Mouse (Mus musculus): ENCODE measurements around the gene Zdbf2.
A peak's percentile ranks its signal among the peaks of the same experiment; 100 is the strongest.

Zdbf2 gene

DNA sequence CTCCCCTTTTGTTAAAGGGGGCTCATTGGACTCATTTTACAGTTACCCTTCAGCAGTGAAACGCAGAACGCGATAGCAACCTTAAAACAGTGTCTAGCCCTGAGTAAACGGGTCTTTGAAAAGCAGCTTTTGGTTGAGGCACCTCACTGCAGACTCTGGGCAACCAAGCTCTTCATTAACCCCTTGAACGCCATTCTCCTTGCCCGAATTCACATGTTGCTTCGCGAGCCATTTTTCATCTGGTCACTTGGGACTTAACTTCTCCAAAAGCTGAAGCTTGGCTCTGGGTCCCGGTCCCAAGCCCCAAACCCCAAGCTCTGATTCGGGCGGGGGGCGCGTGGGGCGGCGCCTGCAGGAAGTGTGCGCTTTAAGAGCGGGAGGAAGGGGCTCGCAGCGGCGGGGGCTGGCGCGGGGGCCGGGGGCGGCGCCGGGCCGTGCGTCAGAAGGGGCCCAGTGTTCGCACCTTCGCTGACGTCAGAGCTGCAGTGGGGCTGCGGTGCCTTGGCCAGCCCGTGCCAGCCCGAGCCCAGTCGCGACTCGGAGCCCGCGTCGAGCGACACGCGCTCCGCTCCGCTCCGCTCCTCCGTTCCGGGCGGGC lies at the start of gene Zdbf2:
Zdbf2 (plus strand) TSS at position 525 of the 598 bp plus-strand sequence.
- DNase-seq (ENCODE audit: low read depth, low spot score) = peak; percentile 7

DNA sequence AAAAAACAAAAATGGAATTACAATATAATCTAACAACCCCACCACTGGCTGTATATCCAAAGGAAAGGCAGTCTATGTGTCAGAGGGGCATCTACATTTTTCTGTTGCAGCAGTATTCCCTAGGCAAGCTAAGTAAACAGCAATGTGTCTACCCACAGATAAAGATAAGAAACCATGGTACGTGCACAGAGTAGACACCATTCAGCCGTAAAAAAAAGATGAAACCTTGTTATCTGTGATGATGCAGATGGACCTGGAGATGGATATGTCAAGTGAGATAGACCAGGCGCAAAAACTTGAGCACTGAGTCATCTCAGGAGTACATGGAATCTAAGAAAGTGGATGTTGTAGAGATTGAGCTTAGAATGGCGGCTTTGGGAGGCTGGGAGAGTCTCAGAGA lies 48.1 kb upstream of the Zdbf2 start:
- no peak for DNase-seq (ENCODE audit: low read depth, low spot score)

DNA sequence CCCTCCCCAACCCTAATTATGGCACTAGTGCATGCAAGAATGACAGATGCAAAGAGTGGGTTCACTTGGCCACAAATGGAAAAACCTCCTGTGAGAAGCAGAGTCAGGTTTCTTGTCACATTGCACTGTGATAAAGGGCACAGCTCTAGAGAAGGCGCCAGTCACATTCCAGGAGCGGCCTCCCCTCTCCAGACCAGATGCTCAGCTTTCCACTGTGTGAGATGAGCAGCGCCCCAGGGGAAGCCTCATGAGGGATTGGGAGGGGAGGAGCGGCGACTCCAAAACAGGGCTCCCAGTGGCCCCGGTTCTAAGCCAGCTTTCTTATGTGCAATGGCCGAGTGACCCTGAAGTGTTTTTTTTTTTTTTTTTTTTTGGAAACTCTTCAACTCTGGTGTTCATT lies 47.2 kb upstream of the Zdbf2 start:
- no peak for DNase-seq (ENCODE audit: low read depth, low spot score)

DNA sequence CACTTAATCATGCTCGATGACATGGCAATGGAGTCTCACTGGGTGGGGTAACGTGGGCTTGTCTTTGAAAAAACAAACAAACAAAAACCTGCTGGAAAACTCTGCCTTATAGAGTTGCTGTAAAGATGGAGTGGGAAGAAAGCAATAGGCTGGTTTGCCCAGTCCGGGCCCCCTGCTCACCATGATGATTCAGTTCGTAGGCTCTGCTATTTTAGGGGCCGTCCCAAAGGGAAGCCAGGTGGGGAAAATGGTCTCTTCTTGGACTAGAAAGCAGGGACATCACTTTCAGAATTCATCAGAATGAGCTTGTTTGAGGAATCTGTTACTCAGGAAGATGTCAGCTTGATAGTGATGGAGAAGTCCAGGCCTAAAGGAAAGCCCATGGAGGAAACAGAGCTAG lies 45.8 kb upstream of the Zdbf2 start:
- DNase-seq (ENCODE audit: low read depth, low spot score) = no peak

DNA sequence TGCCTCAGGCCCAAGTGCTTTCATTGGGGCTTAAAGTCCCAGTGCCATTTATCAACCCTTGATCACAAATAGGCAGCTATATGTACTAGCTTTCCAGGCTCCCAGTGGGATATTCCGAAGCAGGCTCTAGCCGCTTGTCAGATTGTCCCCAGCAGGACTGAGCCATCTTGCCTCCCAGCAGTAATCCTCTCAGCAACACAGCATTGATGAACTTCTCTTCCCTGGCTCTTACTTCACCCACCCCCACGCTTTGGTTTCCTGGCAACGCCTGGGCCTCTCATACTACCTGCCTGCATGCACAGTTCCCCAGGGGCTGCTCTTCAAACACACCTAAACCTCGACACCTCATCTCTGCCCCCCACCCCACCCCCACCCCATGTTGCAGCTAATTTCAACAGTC lies 35.7 kb upstream of the Zdbf2 start:
- no peak for DNase-seq (ENCODE audit: low read depth, low spot score)

DNA sequence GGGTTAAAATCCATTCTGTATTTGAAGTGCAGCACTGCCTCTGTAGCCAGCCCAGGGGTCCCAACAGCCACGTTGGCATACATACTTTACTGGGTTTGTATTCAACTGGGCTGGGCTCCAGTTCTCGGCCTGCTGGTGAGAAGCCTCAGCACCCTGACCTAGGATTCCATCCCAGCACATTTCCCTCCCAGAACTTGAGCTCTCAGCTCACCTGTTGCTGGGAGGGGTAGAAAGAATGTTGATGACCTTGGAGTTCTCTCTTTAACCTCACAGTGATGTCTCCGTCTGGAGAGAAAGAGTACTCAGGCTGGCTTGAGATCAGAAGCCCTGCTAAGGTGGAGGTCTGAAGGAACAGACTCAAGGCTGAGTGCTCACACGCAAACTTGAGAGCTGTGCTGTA lies 33.8 kb upstream of the Zdbf2 start:
- no peak for DNase-seq (ENCODE audit: low read depth, low spot score)

DNA sequence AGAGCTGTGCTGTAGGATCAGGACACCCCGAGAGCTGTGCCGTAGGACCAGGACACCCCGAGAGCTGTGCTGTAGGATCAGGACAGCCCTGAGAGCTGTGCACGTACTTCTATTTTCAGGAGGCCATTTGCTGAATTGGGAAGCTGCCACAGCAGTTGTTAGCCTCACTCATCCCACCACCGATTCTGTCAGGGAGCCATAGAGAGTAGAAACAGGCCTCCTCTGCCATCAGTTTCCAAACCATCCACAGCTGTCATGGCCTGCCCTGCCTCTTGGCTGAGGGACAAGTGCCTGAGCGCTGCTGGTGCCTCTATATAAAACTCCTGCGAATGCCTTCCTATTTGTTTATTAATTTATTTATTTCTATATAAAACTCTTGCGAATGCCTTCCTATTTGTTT lies 33.3 kb upstream of the Zdbf2 start:
- DNase-seq (ENCODE audit: low read depth, low spot score) = no peak

DNA sequence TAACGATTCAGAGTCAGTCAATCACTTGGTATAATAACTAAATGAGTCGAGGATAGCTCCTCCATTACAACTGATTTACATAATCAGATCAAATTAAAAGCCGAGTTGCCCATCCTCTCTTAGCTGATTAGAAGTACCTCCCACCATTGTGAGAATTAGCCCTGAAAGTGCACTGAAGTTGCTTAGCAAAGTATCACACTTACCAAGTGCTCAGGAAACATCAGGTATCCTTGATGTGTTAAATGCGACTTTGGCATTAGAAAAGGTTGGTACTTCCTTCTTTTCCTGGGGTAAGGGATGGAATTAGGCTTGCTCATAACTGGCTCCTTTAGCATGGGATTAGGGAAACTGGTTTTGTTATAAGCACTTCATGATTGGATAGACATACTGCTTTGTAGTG lies 29.2 kb upstream of the Zdbf2 start:
- no peak for DNase-seq (ENCODE audit: low read depth, low spot score)

DNA sequence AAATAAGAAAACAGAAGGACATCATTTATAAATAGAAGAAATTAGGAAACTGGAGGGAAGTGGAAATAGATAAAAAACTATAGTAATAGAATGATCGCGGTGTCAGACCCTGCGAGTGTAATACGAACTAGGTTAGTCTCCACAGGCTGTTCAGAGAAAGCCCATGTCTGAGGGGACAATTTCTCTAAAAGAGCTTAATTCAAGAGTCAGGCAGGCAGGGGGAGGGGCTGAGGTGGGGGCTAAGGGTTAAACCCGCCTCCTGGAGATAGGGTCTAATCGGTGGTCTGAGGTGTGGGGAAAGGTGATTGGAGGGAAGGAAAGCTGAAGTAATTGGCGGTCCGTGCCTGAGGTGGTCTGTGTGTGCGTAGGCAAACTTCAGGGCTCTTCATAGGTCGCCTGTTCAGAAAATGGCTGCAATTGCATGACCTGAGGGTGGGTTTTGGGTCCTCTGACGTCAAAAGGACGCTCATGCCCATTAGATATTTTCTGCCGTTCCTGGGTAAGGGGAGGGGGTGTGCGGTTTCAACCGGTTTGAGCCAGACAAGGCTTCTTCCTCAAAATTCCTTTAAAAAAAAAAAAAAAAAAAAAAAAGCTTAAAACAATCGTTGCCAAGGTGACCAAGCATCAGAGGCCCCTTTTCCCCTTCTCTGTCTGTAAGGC lies 26.1 kb upstream of the Zdbf2 start:
- DNase-seq (ENCODE audit: low read depth, low spot score) = no peak

DNA sequence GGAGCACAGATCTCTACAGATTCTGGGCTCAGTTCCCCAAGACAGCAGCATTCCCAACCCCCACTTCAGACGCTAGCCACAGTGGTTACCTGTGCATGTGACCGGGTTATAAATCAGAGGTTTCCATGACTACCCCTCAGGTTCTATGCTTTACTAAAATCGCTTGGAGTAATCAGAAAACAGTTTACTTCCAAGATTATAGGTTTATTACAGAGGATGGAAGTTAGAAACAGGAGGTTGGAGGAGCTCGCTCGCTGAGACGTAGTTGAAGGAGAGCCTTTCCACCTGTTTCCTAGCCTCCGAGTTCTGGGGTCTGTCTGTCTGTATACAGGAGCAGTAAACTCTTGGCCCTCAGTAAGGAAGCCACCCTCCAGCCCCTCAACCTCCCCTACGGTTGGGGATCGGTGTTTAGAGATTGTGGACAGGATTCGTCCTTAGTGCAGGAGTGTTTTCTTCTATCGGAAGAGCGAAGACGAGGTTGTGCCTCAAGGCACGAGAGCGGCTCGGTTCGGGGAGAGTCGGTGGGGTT lies 25.2 kb upstream of the Zdbf2 start:
- DNase-seq (ENCODE audit: low read depth, low spot score) = no peak

DNA sequence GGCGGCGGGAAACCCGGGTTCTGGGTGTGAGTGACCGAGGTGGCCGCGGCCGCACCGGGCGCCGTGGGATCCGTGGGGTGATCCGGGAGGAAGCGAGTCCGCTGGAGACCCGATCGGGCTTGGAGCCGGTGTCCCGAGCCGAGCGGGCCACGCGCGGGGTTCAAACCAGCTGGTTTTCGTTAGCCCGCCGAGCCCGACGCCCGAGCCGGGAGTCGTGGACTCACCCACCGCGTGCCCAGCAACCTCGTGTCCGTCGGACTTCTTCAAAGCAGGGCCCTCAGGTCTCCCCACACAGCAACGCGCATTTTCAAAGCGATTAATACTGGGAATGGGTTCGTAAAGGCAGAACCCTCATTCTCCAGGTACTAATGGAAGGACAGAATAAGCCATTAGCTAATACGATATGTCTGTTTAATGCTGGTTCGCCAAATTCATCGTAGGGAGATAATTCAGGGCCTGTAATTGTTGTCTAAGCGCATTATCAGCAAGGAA lies 24.7 kb upstream of the Zdbf2 start:
- DNase-seq (ENCODE audit: low read depth, low spot score) = no peak

DNA sequence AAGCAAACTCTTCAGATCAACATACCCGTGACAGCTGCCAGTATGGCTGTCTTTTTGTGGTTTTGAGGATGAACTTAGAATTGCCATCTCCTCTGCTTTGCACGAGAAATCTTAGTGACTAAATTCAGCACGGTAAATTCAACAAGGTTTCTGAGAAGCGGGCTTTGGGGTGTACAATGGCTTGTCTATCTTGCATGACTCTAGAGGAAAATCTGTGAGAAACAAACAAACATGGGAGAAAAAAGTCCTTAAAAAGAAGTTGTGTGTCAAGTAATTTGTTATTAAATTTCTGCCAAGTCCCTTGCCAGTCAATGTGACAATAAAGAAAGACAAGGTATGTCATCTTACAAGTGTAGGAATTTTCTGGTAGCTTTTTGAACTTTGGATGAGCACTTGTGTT lies 23.8 kb upstream of the Zdbf2 start:
- DNase-seq (ENCODE audit: low read depth, low spot score) = no peak

DNA sequence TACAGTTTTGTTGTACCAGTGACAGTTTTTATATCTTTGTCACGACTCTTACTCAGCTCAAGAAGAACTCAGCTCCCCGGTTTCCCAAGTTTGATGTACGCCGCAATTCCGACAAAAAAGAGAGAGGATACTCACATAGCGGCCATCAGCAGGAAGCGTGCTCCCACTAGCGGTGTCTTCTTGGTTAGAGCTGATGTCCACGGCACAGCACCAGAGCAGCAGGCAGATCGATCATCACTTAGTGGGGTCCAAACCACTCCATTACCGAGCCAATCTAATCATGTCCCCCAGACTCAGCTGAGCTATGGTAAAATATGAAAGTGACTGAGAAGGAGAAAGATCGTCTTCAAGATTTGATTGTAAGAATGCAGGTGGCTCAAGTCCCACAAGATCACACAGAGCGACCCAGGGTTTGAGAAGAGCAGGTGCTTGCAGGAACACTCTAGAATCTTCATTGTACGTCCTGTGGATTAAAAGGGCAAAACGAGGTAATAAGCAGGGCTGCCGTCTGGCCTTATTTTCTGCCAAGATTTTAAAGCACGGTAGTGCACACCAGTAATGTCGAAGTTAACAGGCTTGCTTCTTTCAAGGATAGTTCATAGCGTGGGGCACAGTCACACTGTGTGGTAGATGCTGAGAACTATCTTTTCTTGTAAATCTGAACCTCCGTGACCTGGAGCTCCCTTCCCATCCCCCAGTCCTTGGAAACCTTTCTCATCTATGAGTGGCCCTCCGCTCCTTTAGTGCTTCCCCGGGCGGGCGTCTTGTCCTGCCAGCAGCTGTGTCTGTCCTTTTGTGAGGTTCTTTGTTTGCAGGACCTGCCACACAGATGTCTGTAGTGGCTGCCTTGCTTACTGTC lies 20.5 kb upstream of the Zdbf2 start:
- DNase-seq (ENCODE audit: low read depth, low spot score) = no peak

DNA sequence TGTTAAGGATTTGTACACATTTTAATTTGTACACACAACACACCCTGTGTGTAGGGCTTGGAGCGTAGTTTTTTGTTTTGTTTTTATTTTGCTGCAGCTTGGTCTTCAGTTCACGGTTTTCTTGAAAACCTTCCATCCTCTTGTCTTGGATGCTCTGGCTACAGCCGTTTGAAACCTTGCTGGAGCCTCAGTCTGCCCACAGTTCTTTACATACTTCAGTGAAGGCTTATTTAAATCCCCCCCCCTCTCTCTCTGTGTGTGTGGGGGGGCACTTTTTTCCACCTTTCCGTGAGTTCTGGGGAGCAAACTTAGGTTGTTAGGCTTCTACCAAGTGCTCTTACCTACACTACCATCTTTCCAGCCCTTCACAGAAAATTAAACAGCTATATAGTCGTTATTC lies 19.8 kb upstream of the Zdbf2 start:
- DNase-seq (ENCODE audit: low read depth, low spot score) = no peak

DNA sequence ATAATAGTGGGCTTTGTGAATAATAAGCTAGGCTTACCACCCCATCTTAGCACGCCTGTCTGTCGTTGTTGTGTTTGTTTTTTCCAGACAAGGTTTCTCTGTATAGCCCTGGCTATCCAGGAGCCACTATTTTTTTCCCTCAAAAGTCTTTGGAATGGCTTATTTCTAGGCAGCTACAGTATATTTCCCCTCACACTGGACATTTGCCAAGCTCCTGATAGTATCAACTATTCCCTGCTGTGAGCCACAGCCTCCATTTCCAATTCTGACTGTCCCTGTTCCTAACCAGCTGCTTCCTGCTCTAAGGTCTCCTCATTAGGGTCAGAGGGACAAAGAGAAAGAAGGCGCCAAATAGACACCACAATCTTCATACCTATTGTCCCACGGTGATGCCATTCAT lies 18.0 kb upstream of the Zdbf2 start:
- DNase-seq (ENCODE audit: low read depth, low spot score) = no peak

DNA sequence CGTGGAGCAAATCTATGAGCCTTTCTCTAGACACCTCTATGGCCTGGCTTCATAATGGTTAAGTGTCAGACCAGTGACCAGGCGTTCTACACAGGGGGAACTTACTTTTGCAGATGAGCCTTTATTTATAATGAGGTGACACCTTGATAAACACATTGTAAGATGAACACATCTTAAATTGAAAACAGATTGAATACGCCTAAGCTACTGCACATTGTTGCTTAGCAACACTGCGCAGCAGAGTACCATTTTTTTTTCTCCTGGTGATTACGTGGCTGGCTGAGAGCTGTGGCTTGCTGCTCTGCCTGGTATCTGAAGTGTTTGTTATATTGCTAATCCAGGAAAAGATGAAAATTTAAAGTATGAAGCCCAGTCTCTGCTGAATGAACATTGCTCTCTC lies 17.0 kb upstream of the Zdbf2 start:
- DNase-seq (ENCODE audit: low read depth, low spot score) = no peak

DNA sequence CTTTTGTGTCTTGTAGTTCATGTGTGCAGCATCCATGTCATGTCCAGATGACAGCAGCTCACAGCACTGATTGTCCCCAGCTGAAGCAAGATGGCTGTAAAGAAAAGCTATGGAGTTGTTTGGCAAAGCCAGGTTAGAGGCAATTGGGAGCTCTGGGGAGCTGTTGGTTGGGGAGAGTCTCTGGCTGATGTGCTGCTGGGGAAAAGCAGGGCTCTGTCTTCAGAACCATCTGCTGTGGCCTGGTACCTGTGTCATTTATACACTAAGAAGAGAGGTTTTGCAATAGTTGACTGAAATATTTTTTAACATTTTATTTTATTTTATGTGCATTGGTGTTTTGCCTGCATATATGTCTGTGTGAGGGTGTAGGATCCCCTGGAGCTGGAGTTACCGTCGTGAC lies 14.6 kb upstream of the Zdbf2 start:
- DNase-seq (ENCODE audit: low read depth, low spot score) = no peak

DNA sequence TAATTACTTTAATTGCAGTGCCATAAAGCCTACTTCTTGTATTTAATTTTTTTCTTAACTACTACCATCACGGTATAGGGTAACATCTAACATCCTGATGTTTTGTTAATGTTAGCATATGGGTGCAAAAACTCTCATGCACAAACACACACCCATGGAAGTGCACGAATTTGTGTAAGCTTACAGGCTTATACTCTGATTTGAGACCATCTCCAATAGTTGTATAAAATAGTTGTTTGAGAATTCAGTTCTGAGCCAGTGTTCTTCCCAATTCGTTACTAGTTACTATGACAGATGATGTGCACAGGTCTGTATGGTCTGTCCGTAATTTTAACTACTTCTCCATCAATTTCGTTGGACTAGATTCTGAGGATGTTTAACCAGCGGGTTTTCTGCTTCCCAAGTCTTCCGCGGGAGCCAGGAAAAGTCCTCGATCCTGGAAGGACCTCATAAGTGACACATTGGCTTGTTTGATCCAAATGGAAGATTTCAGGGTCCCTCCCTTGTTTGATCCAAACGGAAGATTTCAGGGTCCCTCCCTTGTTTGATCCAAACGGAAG lies 13.7 kb upstream of the Zdbf2 start:
- no peak for DNase-seq (ENCODE audit: low read depth, low spot score)

DNA sequence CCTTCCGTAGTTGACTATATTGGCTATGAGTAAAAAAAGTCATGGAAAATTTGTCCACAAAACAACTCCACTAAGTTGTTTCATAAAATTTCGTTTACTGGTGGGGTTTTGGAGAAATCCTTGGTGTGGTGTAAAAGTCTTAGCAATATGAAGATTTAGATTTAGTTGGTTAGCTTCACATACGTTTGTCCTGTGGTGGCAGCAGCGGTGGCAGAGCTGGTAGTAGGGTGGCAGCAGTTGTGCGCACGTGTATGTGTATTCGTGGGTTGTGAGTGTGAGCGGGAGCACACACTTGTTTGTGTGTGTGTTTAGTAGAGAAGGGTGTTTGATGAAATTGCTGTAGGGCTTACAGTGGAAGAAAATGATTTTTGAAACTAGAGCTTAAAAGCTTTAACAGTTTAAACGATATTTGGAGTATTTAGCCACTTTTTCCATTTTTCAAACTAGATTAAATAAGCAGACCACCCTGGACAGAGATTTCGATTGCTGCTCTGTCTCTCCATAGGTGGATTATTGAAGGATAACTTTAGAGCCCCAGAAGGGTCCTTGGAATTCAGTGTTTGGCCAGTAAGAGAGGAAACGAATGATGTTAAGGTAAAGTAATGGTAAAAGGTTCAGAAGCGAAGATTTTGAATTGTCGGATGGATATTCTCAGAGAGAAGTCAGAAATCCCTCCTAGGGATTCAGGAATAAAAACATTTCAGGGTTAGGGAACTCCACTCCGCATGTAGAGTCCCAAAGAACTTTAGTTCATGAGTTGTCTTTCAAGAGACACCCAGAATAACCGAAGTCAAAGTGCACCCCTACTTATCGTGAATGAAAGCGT lies 12.9 kb upstream of the Zdbf2 start:
- no peak for DNase-seq (ENCODE audit: low read depth, low spot score)

DNA sequence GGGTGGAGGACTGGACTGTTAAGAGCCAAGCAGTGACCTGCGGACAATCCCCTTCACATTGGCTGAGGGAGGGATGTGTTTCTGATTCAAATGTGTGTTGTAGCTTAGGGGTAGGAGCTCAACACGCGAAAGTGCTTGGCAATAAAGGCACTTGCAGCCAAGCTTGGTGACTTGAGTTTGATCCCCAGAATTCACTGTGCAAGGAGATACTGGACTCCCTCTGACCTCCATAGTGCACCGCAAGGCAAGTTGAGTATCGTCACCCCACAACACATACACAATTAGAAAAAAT lies 12.4 kb upstream of the Zdbf2 start:
- no peak for DNase-seq (ENCODE audit: low read depth, low spot score)

DNA sequence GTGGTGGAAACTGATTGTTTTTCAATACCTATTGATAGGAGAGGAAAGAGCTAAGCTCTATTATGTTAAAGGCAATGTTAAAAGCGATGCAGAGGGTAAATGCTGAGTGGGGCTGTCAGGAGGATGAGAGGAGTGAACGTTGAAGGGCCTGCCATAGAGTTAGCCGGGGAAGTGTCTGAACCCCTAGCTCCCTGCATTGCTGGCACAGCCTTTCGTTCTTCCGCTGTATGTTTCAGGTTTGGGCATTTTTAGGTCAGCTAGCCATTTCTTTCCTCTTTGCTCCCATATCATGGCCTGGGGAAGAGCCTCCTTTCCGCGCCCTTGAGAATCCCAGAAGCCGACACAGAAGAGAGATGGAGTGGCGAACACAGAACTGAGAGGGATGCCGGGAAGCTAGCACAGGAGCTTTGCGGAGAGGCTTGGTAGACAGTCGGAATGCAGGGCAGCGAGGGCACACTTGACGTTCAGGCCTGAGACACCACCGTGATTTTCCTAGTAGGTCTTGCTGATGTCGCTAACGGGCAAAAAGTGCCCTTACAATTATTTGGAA lies 11.9 kb upstream of the Zdbf2 start:
- no peak for DNase-seq (ENCODE audit: low read depth, low spot score)
